Mouse (Mus musculus): ENCODE data around the gene Apex1.
"Not testable (repeated sequence)": the region's sequence is repeated elsewhere in the genome, so short reads cannot be mapped to it uniquely, and the experiment has no call there.

Gene Apex1

DNA sequence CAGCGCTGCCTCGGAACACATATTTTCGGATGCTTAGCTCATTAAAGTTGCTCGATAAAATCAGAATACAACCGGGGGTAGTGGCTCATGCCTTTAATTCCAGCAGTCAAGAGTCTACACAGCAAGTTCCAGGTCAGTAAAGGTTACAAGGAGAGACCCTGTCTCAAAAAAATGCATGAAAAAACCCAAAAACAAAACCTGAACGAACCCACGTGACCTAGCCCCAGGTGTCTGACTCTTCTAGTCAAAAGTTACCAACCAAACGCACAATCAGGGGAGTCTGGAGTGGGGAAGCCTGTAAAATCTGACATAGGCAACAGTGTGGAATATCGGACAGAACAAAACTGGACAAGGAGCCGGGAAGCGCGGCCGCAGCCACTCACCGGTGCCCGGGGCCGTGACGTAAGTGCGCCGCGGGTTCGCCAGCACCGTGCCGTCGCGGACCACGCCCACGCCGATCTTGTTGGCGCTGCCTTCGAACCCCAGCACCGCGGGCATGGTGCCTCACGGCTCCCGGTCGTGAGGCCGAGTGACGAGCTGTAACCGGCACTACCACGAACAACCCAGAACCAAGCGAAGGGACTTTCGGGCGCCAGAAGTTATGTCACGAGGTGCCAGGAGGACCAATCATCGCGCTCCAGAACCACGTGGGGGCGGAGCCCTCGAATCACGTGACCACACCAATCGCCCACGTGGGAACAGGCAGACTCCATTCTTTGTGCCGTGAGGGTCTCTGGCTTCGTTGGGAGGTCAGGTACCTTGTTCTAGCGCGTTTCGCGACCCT, at the start of gene Apex1, which contains the start of gene Osgep:
TSS of gene Apex1 (plus strand) at position 688 of the 784 bp plus-strand sequence.
TSS of gene Osgep (minus strand) at position 613 of the 784 bp plus-strand sequence.
- peak; percentile 98 for DNase-seq (ENCODE audit: low spot score)

DNA sequence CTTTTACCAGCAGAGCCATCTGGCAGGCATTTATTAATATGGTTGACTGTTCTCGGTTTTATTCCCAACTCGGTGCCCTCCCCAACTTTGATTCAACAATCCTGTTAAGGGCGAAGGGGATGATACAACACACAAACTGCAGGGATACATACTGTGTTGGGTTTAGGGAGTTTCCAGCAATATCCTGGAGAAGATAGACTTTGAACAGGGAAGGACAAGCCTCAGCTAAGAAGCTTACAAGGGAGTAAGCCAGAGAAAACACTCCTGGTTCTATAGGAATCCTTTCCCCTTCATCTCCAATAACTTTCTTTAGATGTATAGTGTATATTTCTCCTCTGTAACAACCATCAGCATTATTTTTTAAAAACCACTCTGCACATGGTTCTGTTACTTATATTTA, 49.6 kb upstream of the Apex1 start:
- peak; percentile 45 for DNase-seq (ENCODE audit: low spot score)

DNA sequence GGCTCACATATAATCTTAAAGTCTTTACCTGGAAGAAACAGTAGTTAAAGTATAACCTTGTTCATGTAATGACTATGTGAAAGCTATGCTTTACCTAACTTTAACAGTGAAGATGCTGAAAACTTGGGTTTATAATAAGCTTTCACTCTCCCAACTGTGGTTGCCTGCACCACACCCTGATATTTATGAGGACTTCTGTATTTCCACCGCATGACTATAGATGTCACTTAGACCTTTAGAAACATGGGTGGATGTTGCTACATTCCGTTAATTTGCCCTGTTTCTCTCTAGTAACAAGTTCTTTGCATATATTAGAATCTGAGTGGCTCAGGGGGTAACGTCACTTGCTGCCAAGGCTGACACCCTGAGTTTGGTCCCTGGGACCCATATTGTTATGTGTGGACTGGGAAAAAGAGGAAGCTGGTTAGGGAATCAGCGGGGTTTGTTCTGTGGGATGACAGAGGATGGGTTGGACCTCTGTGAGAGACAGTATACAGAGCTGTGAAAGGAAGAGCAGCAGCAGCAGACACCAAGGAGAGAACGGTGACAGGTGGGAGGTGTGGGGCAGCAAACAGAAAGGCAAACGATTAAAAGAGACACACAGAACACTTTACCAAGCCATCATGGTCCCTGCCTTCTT, 49.1 kb upstream of the Apex1 start:
- DNase-seq (ENCODE audit: low spot score) = no peak

DNA sequence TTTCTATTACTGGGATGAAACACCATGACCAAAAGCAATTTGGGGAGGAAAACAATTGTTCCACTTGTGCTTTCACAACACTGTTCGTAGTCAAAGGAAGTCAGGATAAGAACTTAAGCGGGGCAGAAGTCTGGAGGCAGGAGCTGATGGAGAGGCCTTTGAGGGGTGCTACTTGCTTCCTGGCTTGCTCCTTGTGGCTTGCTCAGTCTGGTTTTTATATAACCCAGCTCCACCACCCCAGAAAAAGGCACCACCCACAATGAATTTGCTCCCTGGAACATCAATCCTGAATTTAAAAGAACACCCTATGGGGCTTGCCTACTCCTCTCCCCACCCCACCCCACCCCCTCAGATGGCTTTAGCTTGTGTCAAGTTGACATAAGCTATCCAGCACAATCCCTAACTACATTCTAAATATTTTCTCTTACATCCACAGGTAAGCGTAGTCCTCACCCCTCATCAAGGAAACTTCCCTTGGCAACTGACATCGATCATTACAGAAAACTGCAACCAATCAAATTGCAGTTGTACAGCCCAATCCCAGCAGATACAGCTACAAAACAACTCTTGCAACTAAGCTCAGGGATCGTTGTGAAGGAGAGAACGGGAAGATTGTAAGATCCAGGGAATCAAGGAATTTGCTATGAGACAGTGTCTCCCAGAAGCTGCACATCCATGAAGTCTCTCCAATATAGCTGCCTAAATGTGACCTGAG, 48.4 kb upstream of the Apex1 start:
- DNase-seq (ENCODE audit: low spot score) = no peak

DNA sequence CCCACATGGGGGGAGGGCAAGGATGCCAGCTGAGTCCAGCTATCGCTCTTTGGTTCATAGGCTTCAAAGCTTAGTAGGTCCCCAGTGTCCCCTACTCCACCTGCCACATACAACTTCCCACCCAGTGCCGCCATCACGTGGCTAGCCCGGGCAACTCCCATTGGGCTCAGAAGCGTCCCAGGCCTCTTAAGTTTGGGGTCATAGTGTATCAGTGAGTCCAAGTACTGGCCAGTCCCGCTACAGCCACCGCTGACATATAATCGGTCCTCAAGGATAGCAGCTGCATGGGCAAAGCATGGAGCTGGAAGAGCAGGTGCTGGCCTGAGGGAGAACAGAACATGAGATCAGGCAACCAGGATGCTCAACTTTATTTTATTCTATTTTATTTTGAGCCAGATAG, 33.1 kb upstream of the Apex1 start:
- DNase-seq (ENCODE audit: low spot score) = no peak

DNA sequence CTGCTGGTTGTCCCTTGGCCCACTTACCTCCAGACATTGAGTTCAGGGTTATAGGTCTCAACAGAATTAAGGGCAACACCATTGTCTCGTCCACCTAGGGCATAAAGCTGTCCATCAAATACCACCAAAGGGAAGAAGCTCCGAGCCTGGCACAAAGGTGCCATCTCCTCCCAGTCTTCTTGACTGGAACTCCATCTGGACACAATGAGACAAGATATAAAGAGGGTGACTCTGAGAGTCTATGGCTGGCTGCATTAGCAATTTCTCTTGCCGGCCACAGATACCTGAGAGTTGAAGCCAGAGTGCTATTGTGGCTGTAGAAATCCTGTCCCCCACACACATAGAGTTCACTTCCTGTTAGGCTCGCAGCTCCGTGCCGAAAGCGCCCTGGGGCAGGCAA, 32.7 kb upstream of the Apex1 start:
- DNase-seq (ENCODE audit: low spot score) = no peak

DNA sequence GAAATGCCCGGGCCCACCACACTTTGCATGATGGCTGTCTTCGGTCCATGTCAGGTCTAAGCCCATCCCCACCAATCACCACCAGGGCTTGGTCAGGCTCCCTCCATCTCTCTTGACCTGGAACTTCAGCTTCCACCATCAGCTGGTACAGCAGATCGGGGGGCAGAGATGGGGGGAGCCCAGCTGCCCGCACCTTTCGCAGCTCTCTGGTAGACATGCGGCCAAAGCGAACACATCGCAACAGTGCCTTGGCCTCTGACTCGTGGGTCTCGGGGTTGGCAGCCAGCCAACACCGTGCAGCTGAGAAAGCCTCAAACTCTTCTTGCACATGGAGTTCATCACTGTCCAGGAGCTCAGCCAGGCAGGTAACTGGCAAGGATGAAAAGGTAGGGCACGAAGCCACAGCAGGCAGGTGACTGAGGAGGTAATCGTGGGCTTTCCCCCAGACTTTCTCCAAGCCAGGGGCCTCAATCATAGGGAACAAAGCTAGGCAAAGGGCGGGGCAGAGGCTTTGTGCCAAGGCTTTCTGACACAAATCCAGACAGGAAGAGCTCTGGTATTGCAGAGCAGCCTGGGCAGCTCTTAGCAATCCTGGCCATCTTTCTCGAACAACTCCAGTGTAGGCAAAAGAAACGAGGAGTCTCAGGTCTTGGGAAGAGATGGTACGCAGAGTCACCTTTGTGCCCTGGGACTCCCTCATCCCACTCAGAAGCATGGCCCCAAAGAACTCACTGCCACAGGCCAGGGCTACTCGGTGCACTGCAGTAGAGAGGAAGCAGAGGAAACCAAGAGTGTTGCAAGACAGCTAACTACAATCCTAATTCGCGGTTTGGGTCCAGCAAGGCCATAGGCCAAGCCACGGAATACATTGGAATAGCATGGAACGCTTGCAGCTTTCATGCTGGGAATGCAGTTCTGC, 32.0 kb upstream of the Apex1 start:
- DNase-seq (ENCODE audit: low spot score) = no peak

DNA sequence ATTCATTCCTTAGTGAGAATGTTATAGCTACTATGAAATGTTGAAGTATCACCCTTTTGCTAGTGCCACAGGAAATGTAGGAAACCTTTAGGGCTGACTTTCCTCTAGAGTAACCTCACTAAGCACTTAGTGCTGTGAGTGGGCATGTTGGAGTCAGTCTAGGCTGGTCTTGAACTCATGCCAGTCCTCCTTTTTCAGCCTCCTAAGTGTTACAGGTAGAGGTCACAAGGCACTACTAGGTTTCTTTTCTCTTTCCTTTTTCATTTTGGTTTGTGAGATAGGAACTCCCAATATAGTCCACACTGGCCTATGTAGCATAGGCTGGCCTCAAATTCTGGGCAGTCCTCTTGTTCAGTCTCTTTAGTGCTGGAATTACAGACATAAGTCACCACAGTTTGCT, 29.4 kb upstream of the Apex1 start:
- DNase-seq (ENCODE audit: low spot score) = no peak

DNA sequence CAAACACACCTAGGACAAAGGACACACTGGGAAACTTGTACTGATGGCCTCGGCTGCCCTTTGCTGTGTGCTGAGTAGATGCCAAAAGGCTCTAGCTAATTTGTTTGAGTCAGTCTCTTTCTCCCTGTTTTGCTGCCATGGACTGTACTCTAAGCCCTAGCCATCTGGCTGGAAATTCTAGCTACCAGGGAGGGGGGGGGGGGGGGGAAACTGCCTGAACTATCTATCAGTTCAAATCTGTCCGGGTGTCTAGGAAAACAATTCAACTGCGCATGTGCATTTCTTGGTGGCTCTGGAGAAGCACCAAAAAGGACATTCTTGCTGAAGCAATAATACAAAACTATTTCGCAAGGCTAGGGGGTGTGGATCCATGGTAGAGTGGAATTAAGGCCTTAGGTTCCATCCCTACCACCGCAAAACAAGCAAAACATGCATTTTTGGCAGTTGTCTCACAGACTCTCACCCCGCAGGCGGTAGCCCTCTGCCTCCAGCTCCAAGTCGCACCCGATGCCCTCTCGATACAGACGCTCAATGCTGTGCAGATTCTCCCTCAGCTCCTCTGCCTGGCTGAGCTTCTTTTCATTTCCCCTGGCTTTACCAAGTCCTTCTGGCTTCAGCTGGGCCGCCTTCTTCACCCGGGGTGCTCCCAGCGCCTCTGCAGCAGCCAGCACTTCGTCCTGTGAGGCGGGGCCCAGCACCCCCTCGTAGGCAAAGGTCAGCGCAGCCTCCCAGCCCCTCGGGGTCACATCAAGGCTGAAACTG, 28.6 kb upstream of the Apex1 start:
- peak; percentile 76 for DNase-seq (ENCODE audit: low spot score)

DNA sequence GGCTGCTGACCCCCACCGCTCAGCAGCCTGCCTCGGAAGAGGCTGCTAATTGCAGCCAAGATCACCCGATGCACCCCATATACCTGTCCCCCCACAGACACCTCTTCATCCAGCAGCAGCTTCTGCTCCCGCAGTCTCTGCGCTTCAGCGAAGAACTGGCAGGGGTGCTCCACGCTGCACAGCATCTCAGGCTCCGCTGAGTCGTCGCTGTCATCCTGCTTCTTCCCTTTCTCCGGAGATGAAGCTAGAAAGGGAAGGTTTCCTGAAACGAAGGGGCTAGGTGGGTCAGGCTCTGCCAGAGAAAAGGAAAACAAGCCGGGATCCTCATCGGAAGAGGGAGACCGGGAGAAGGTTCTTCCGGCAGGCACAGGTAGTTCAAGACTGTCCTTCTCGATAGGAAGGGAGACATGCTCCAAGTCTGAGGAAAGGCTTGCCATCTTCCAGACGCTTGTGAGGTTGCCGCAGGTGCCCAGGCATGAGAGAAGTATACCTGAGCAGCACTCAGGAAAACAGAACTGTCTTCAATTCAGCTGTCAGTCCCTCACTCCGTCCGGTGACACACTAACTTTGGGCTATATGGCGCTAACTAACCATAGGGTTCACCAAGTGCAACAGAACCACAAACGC, 27.9 kb upstream of the Apex1 start:
- no peak for DNase-seq (ENCODE audit: low spot score)

DNA sequence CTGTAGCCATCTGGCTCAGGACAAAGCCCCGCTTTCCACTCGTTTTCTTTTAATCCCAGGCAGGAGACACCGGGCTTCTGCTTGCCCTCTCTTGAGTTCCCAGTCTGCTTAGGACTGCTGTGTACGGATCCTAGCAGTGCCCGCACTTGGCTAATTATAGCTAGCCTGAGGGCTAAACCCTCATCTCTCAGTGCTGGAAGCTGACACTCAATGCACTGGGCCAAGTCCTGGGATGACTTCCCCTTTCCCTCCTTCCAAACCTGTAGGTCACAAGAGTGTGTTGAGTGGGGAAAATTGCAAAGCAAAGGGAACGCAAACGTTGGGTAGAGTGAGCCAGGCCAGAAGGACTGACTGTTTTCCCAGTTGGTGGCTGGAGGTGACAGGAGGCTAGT, 27.4 kb upstream of the Apex1 start, which contains the start of gene Klhl33:
TSS of gene Klhl33 (minus strand) at position 134 of the 392 bp plus-strand sequence.
- DNase-seq (ENCODE audit: low spot score) = no peak

DNA sequence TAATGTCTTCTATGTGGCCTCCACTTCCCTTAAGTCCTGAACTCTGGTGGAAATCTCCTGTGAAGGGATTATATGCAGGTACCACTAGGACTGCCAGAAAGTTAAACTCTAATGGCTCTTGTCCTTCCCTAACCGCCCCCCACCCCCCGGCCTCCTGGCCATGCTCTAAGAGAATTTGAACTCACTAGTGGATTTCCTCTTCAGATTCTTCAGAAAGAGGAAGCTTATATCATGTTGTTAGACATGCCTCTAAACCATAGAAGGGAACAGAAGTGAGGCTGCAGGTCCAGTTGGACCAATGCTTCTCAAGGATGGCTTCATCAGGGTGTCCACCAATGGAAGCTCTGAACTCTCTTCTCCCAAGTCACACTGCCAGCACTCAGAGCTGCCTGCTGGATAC, 26.8 kb upstream of the Apex1 start:
- DNase-seq (ENCODE audit: low spot score) = not testable (repeated sequence)

DNA sequence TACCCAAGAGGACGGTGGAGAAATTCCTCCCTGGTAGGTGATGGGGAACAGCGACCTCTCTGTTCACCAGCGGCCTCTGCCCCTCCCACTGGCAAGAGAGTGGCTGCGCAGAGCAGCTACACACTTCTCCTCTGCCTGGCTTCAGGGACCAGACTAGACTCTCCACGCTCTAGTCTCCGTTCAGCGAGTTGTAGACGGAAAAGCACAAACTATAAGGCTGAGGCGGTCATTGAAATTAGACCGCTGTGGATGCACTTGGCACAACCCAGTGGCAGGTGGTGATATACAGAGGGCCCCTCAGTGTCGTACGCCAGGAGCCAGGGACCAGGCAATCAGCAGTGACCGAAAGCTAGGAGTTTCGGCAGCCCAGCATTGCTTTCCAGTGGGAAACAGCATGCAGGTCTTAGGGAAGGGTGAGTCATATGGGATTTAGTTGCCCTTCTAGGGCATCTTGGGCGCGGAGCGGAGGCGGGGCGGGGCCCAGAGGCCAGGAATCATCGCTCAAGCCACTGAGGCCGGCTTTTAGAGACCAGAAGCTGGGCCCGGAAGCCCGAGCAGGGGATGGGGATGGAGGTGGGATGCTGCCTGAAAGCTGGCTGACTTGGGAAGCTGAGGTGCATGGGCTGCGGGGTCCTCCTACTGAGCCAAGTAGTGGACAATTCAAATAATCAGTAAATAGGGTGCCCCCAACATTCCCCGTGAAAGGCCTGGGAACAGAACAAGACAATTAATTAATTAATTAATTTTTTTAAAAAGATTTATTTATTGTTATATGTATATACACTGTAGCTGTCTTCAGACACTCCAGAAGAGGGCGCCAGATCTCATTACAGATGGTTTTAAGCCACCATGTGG, 20.6 kb upstream of the Apex1 start:
- DNase-seq (ENCODE audit: low spot score) = peak; percentile 28

DNA sequence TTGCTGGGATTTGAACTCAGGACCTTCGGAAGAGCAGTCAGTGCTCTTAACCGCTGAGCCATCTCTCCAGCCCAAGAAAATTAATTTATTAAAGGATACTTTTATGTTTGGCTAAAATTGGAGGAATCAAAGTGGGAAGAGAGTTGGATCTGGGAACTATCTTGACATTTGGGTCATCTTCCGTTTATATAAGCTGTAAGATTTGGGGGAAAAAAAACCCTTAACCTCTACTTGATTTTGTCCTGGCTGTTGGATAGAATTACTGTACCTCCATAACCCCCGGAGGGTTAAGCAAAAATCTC, 20.0 kb upstream of the Apex1 start:
- no peak for DNase-seq (ENCODE audit: low spot score)

DNA sequence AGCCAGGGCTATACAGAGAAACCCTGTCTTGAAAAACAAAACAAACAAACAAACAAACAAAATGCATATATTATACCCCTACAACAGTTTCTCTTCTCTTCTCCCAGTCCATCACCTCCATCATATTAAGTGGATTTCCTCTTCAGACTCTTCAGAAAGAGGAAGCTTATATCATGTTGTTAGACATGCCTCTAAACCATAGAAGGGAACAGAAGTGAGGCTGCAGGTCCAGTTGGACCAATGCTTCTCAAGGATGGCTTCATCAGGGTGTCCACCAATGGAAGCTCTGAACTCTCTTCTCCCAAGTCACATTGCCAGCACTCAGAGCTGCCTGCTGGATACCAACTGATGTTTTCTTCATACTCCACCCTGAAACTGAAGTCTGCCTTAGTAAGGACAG, 19.4 kb upstream of the Apex1 start:
- DNase-seq (ENCODE audit: low spot score) = not testable (repeated sequence)

DNA sequence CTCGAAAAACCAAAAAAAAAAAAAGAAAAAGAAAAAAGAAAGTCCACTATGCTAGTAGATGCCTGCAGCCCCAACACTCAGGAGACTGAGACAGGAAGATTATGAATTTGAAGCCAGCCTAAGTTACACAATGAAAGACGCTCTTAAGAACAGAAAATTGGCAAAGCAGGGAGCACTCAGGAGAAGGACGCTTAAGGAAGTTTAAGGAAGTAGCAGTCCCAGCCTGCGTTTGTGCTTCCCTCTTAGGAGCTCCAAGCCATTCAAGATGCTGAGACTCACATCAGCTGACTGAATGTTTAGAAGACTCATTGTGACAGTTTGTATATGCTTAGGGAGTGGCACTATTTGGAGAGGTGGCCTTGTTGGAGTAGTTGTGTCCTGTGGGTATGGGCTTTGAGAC, 16.6 kb upstream of the Apex1 start:
- DNase-seq (ENCODE audit: low spot score) = no peak

DNA sequence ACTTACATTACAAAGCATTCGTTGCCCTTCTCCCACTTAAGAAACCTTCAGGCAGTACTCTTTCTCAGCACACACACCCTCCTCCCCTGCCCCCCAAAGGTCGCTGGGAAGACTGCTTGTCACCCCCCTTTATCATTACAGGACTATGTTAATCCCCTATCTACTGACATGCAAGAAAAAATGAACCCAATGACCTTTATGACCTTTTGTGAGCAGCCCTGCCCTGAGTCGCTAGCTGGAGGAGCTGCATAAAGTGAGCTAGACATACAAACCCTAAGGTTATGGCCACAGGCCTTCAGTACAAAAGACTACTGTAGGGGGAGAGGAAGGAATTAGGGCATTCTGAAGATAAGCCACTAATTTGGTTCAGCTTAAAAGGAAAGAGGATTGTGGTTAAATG, 13.4 kb upstream of the Apex1 start:
- DNase-seq (ENCODE audit: low spot score) = no peak

DNA sequence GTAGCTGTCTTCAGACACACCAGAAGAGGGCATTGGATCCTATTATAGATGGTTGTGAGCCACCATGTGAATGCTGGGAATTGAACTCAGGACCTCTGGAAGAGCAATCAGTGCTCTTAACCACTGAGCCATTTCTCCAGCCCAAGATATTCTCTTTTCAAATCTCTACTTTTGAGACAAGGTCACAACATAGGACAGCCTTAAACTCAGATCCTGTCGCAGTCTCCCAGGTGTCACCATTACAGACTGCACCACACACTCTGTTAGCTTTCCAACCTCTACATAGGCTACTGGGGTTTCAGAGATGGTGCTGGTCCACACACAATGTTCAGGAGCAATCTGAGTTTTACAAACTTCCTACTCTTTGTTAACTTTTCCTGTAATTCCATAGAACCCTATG, 1.3 kb upstream of the Apex1 start:
- DNase-seq (ENCODE audit: low spot score) = not testable (repeated sequence)

DNA sequence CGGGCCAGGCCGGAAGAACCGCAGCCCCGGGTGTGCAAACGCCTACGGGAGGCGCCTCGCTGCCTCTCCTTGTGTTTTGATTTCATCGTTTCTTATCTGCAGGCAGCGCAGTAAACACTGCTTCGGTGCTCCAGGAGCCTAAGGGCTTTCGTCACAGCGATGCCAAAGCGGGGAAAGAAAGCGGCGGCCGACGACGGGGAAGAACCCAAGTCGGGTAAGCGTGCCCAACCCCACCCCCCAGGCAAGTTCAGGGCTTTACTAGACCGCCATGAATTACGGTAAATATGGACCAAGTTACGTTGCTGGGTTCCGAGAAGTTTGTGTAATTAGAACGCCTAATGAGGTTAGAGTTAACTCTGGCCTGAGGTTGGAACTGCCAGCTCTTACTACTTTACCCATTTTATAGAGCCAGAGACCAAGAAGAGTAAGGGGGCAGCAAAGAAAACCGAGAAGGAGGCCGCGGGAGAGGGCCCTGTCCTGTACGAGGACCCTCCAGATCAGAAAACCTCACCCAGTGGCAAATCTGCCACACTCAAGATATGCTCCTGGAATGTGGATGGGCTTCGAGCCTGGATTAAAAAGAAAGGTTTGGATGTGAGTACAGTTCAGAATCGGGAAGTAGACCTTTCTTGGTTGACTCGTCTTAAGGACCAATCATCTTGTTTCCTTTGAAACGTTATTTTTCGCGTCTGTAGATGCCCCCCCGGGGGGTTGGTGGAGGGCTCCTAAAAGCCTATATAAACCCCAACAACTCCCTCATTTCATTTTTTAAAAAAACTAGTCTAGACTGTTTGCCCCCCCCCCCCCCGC, 548 bp downstream of the Apex1 start:
- no peak for DNase-seq (ENCODE audit: low spot score)
